Mouse (Mus musculus): ENCODE results near the gene Mfap1a.
"Not testable (repeated sequence)": the region's sequence is repeated elsewhere in the genome, so short reads cannot be mapped to it uniquely, and the experiment has no call there.

DNA sequence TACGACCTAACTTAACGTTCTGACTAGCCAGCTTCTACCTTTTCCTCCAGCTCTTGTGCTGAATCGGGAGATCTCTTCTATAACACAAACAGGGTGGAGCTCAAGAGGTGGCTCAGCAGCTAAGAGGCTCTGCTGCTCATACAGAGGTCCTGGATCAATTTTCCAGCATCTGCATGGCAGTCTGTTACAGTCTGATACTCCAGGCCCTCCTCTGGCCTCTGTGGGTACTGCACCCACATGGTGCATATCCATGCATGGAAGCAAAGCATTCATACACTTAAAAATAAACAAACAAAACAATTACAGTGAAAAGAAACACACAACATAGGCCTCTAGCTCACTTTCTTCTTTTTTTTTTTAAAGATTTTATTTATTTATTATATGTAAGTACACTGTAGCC, 33.7 kb downstream of the Mfap1a start:
- TF ChIP-seq POLR2A (IDR thresholded peaks at IDR 0.05; ENCODE audit: borderline replicate concordance, extremely low read depth, low read depth, low read length); CTCF (IDR thresholded peaks at IDR 0.05; ENCODE audit: insufficient read depth, low read length): not testable (repeated sequence)
